Mouse (Mus musculus) ES-Bruce4 (cell line): Measurements from ENCODE around the gene Rbms1.

Source experiments
- EP300 ChIP-seq: IDR thresholded peaks from 2 replicates; pipeline ENCODE4 v1.6.1; 2011; ENCODE audit warnings: low read depth, low read length; ENCODE audit not compliant: insufficient read depth
- POLR2A ChIP-seq: IDR thresholded peaks from one replicate; pipeline ENCODE4 v1.8.1; 2011; ENCODE audit warnings: low read length; ENCODE audit not compliant: insufficient read depth

- TF ChIP-seq EP300: no peak
- no peak for TF ChIP-seq POLR2A
Measured at GRCm38 (mm10) chr2:60864256-60864795, 98.7 kb downstream of the Rbms1 start.
